Mouse (Mus musculus): ENCODE measurements at regions not wholly inside any gene's neighbourhood (a gene's known extent, or its start where the extent isn't known, plus 50 kb on each side); places are given as distances from the start of the nearest gene placed in this dataset.

GRCm38 (mm10) chr1:90501373-90501772, 101.4 kb upstream of the Cops8 start:
- TF ChIP-seq TAL1 (IDR thresholded peaks at IDR 0.05; ENCODE audit: low read length) (no peak), GATA1 (IDR thresholded peaks at IDR 0.05; ENCODE audit: low read length) (no peak)

Measured in erythroblast, embryonic 14.5 days (primary cell).